Mouse (Mus musculus) G1E (cell line): Measurements from ENCODE around the gene 1700037H04Rik. TPM values are rescaled to one million over a fixed set of nuclear protein-coding genes. Genes with fewer than 3 reads are reported as not detected.
A peak's percentile ranks its signal among the peaks of the same experiment; 100 is the strongest.

Source experiments
- ATAC-seq: 2 replicates; pipeline ENCODE4 v1.8.0; 2016; ENCODE audit warnings: mild to moderate bottlenecking; ENCODE audit not compliant: insufficient number of reproducible peaks, poor library complexity, low FRiP score, severe bottlenecking; ENCODE audit errors: extremely low read depth
- DNase-seq: peaks from one replicate; pipeline ENCODE4 v3.0.0; 2012; ENCODE audit warnings: low spot score
- H3K27me3 ChIP-seq: 2 replicates; pipeline ENCODE4 v1.6.1; 2012; ENCODE audit warnings: mild to moderate bottlenecking, low read length, inconsistent platforms; ENCODE audit not compliant: insufficient read depth
- H3K36me3 ChIP-seq: replicated peaks from 2 replicates; pipeline ENCODE3; 2012; ENCODE audit warnings: mild to moderate bottlenecking, inconsistent platforms
- H3K4me1 ChIP-seq: 2 replicates; pipeline ENCODE4 v1.6.1; 2012; ENCODE audit warnings: low read depth, low read length, inconsistent platforms, mixed read lengths; ENCODE audit not compliant: insufficient read depth
- H3K4me3 ChIP-seq: 2 replicates; pipeline ENCODE4 v1.5.1; 2012; ENCODE audit warnings: low read depth, mild to moderate bottlenecking, inconsistent platforms, low read length, moderate library complexity, mixed read lengths
- H3K9me3 ChIP-seq: replicated peaks from 2 replicates; pipeline ENCODE4 v1.6.1; 2012; ENCODE audit warnings: inconsistent platforms
- CTCF ChIP-seq: IDR thresholded peaks from 2 replicates; pipeline ENCODE4 v1.5.1; 2012; ENCODE audit warnings: low read depth, low read length, inconsistent platforms, mixed read lengths
- GATA1 ChIP-seq: IDR thresholded peaks from 2 replicates; pipeline ENCODE4 v1.6.1; 2012; ENCODE audit warnings: borderline replicate concordance, low read length, inconsistent platforms, mixed read lengths
- GATA2 ChIP-seq: IDR thresholded peaks from 2 replicates; pipeline ENCODE4 v1.6.1; 2012; ENCODE audit warnings: low read depth, low read length, inconsistent platforms, borderline replicate concordance
- POLR2AphosphoS5 ChIP-seq: IDR thresholded peaks from 2 replicates; pipeline ENCODE4 v1.6.1; 2012; ENCODE audit warnings: low read depth, low read length, inconsistent platforms; ENCODE audit not compliant: insufficient replicate concordance
- TAL1 ChIP-seq: conservative IDR thresholded peaks from 2 replicates; pipeline ENCODE4 v1.6.1; 2012; ENCODE audit warnings: low read depth, low read length, inconsistent platforms, mixed read lengths
- polyA plus RNA-seq: library from polyadenylated mRNA; stranded (reverse); fragments of >175 nt; gene quantifications from 2 replicates; pipeline ENCODE4 v1.2.3, GENCODE M21; 2012
- total RNA-seq, 2 experiments: library from RNA; stranded (forward) in 1 of 2; stranded (reverse) in 1 of 2; fragments of 200-1000 nt in 1 of 2; fragments of >200 nt in 1 of 2; fragmentation: Nextera tagmentation in 1 of 2; gene quantifications; 2 replicates each; pipeline ENCODE4 v1.2.3; 2014 to 2017

The 1700037H04Rik gene
- total and polyA plus RNA-seq, 3 experiments = 30.2 to 155 (median 98.7) TPM

GRCm38 (mm10) chr2:131145536-131145935 lies 14.3 kb downstream of the 1700037H04Rik start:
- Histone ChIP-seq H3K9me3 (peaks cover 5% of the 10 kb centered on the region; the same call in 1 of the 2 replicates), H3K4me3 (no peak overlapping the region), H3K27me3 (no peaks in the 10 kb centered on the region), H3K36me3 (peaks cover 86% of the 10 kb centered on the region), H3K4me1 (peaks cover 33% of the 10 kb centered on the region)
- TF ChIP-seq GATA1 = no peak
- no peak for TF ChIP-seq CTCF
- no peak for TF ChIP-seq TAL1
- no peak for TF ChIP-seq POLR2AphosphoS5
- TF ChIP-seq GATA2 = no peak
- ATAC-seq (no peak), DNase-seq (no peak)

GRCm38 (mm10) chr2:131145121-131145520 lies 14.8 kb downstream of the 1700037H04Rik start:
- H3K36me3 ChIP-seq = peaks cover 83% of the 10 kb centered on the region
- TF ChIP-seq CTCF (no peak), TAL1 (no peak), GATA1 (no peak), POLR2AphosphoS5 (no peak), GATA2 (no peak)
- DNase-seq = no peak

GRCm38 (mm10) chr2:131143007-131143780 lies 16.7 kb downstream of the 1700037H04Rik start:
- TF ChIP-seq CTCF (no peak), GATA1 (no peak), TAL1 (no peak), GATA2 (no peak), POLR2AphosphoS5 (no peak)
- H3K4me1 ChIP-seq = peaks cover 34% of the 10 kb centered on the region
- peaks cover 64% of the 10 kb centered on the region for H3K36me3 ChIP-seq
- H3K4me3 ChIP-seq = no peak overlapping the region
- no peaks in the 10 kb centered on the region for H3K27me3 ChIP-seq
- no peak for DNase-seq
- ATAC-seq = no peak
- H3K9me3 ChIP-seq = peaks cover 5% of the 10 kb centered on the region; the same call in 1 of the 2 replicates

More at GRCm38 (mm10) chr2:131145121-131145520, 14.8 kb downstream of the 1700037H04Rik start:
- ATAC-seq = no peak
- H3K4me1 ChIP-seq = peaks cover 34% of the 10 kb centered on the region
- H3K27me3 ChIP-seq = no peaks in the 10 kb centered on the region
- H3K9me3 ChIP-seq = peaks cover 5% of the 10 kb centered on the region; the same call in 1 of the 2 replicates
- H3K4me3 ChIP-seq = no peak overlapping the region

GRCm38 (mm10) chr2:131142592-131142991 lies 17.3 kb downstream of the 1700037H04Rik start:
- Histone ChIP-seq H3K9me3 (peaks cover 5% of the 10 kb centered on the region; the same call in 1 of the 2 replicates), H3K27me3 (no peaks in the 10 kb centered on the region), H3K36me3 (peaks cover 58% of the 10 kb centered on the region), H3K4me3 (no peak overlapping the region), H3K4me1 (peaks cover 34% of the 10 kb centered on the region)
- peak; percentile 68 for ATAC-seq
- TF ChIP-seq CTCF (peak; percentile 89), TAL1 (no peak), POLR2AphosphoS5 (no peak), GATA2 (no peak), GATA1 (no peak)
- DNase-seq = peak; percentile 86

- Histone ChIP-seq H3K36me3 (peaks cover 47% of the 10 kb centered on the region), H3K27me3 (no peaks in the 10 kb centered on the region), H3K4me3 (no peak overlapping the region), H3K4me1 (peaks cover 38% of the 10 kb centered on the region), H3K9me3 (peaks cover 5% of the 10 kb centered on the region; the same call in 1 of the 2 replicates)
- TF ChIP-seq GATA2 = no peak
- TF ChIP-seq GATA1 = no peak
- TF ChIP-seq TAL1 = no peak
- no peak for TF ChIP-seq POLR2AphosphoS5
- ATAC-seq = no peak
- no peak for DNase-seq
These were observed 18.4 kb downstream of the 1700037H04Rik start for GRCm38 (mm10) chr2:131141336-131141986.

GRCm38 (mm10) chr2:131140533-131140905 lies 19.4 kb downstream of the 1700037H04Rik start:
- no peak for ATAC-seq
- no peak overlapping the region for H3K4me3 ChIP-seq
- peaks cover 5% of the 10 kb centered on the region; the same call in 1 of the 2 replicates for H3K9me3 ChIP-seq
- H3K27me3 ChIP-seq = no peaks in the 10 kb centered on the region
- TF ChIP-seq GATA1 = no peak
- no peak for TF ChIP-seq GATA2
- H3K36me3 ChIP-seq = peaks cover 38% of the 10 kb centered on the region
- H3K4me1 ChIP-seq = peaks cover 46% of the 10 kb centered on the region
- DNase-seq = no peak
